Mouse (Mus musculus) thymus, postnatal 10 days (tissue): Measurements from ENCODE around the gene Gm3448.
A peak's percentile ranks its signal among the peaks of the same experiment; 100 is the strongest.
"Not testable (repeated sequence)": the region's sequence is repeated elsewhere in the genome, so short reads cannot be mapped to it uniquely, and the experiment has no call there.

Source experiments
- DNase-seq, 2 experiments: peaks; one replicate each; pipeline ENCODE4 v3.0.0; 2021; ENCODE audit warnings: low spot score in 2 of 2

Gm3448 gene

GRCm38 (mm10) chr17:15041175-15041729, at the start of gene Gm3448, which contains the start of the genes Ermard and Tcte3:
Gene Gm3448 (minus strand): TSS chr17:15041537.
Gene Ermard (plus strand): TSS chr17:15041208.
Gene Tcte3 (minus strand): TSS chr17:15041488.
- peak; percentile 11 to 29 for DNase-seq

- no peak for DNase-seq
Measured at GRCm38 (mm10) chr17:15088591-15089001, 47.3 kb upstream of the Gm3448 start.

GRCm38 (mm10) chr17:15088166-15088565, 46.8 kb upstream of the Gm3448 start:
- DNase-seq, result no peak

GRCm38 (mm10) chr17:15085006-15085405, 43.7 kb upstream of the Gm3448 start:
- no peak for DNase-seq

- DNase-seq, result no peak
Measured at GRCm38 (mm10) chr17:15084226-15084848, 43.0 kb upstream of the Gm3448 start.

GRCm38 (mm10) chr17:15077536-15077935, 36.2 kb upstream of the Gm3448 start:
- no peak for DNase-seq

- no peak for DNase-seq
Measured at GRCm38 (mm10) chr17:15075033-15075432, 33.7 kb upstream of the Gm3448 start.

GRCm38 (mm10) chr17:15072211-15072610, 30.9 kb upstream of the Gm3448 start:
- DNase-seq, result no peak

GRCm38 (mm10) chr17:15069124-15069523, 27.8 kb upstream of the Gm3448 start:
- no peak for DNase-seq

GRCm38 (mm10) chr17:15068040-15068792, 26.9 kb upstream of the Gm3448 start:
- DNase-seq, result no peak

- no peak for DNase-seq
Measured at GRCm38 (mm10) chr17:15066911-15067310, 25.6 kb upstream of the Gm3448 start.

- DNase-seq, result no peak
Measured at GRCm38 (mm10) chr17:15066066-15066465, 24.7 kb upstream of the Gm3448 start.

GRCm38 (mm10) chr17:15065391-15066024, 24.2 kb upstream of the Gm3448 start:
- no peak for DNase-seq

- DNase-seq, result no peak
Measured at GRCm38 (mm10) chr17:15060356-15060755, 19.0 kb upstream of the Gm3448 start.

- no peak for DNase-seq
Measured at GRCm38 (mm10) chr17:15059646-15060045, 18.3 kb upstream of the Gm3448 start.

GRCm38 (mm10) chr17:15058161-15058591, 16.8 kb upstream of the Gm3448 start:
- no peak for DNase-seq

GRCm38 (mm10) chr17:15055925-15056324, 14.6 kb upstream of the Gm3448 start:
- no peak for DNase-seq

GRCm38 (mm10) chr17:15053829-15054200, 12.5 kb upstream of the Gm3448 start:
- not testable (repeated sequence) for DNase-seq

- DNase-seq, result not testable (repeated sequence)
Measured at GRCm38 (mm10) chr17:15053183-15053828, 12.0 kb upstream of the Gm3448 start.

- DNase-seq, result not testable (repeated sequence)
Measured at GRCm38 (mm10) chr17:15052766-15053165, 11.4 kb upstream of the Gm3448 start.

GRCm38 (mm10) chr17:15050338-15050737, 9.0 kb upstream of the Gm3448 start:
- DNase-seq, result not testable (repeated sequence)

- DNase-seq, result not testable (repeated sequence)
Measured at GRCm38 (mm10) chr17:15040455-15040854, 882 bp downstream of the Gm3448 start.
